Mouse (Mus musculus) cerebellum, postnatal 25 days (tissue): Measurements from ENCODE around the gene Golph3.
"Not testable (repeated sequence)": the region's sequence is repeated elsewhere in the genome, so short reads cannot be mapped to it uniquely, and the experiment has no call there.

ENCODE experiments used
- DNase-seq, 2 experiments: peaks; one replicate each; pipeline ENCODE4 v3.0.0; 2021; ENCODE audit warnings: mixed read lengths in 2 of 2

Golph3 gene

GRCm38 (mm10) chr15:12360519-12361212 lies 39.4 kb downstream of the Golph3 start:
- DNase-seq, result no peak

- no peak for DNase-seq
Observed at GRCm38 (mm10) chr15:12362001-12362700, 40.9 kb downstream of the Golph3 start.

- DNase-seq, result no peak
Observed at GRCm38 (mm10) chr15:12362701-12363040, 41.4 kb downstream of the Golph3 start.

- no peak for DNase-seq
Observed at GRCm38 (mm10) chr15:12364096-12364495, 42.8 kb downstream of the Golph3 start.

GRCm38 (mm10) chr15:12365416-12366071 lies 44.3 kb downstream of the Golph3 start:
- DNase-seq, result no peak

GRCm38 (mm10) chr15:12366072-12366469 lies 44.8 kb downstream of the Golph3 start:
- DNase-seq, result peak; percentile 64 to 66

GRCm38 (mm10) chr15:12366580-12367305 lies 45.5 kb downstream of the Golph3 start:
- DNase-seq, result not testable (repeated sequence)

- DNase-seq, result no peak
Observed at GRCm38 (mm10) chr15:12367306-12368080, 46.2 kb downstream of the Golph3 start.

- no peak for DNase-seq
Observed at GRCm38 (mm10) chr15:12368357-12368756, 47.1 kb downstream of the Golph3 start.

- no peak for DNase-seq
Observed at GRCm38 (mm10) chr15:12368850-12369249, 47.6 kb downstream of the Golph3 start.

- no peak for DNase-seq
Observed at GRCm38 (mm10) chr15:12370096-12370495, 48.8 kb downstream of the Golph3 start.

GRCm38 (mm10) chr15:12371183-12371582 lies 49.9 kb downstream of the Golph3 start:
- peak; percentile 77 to 85 for DNase-seq

GRCm38 (mm10) chr15:12373496-12373895 lies 52.2 kb downstream of the Golph3 start:
- DNase-seq, result peak in 1 of 2 experiments; percentile 23

GRCm38 (mm10) chr15:12373918-12374317 lies 52.7 kb downstream of the Golph3 start:
- DNase-seq, result no peak

GRCm38 (mm10) chr15:12374916-12375315 lies 53.7 kb downstream of the Golph3 start:
- DNase-seq, result no peak

GRCm38 (mm10) chr15:12375641-12376311 lies 54.5 kb downstream of the Golph3 start:
- peak; percentile 71 to 81 for DNase-seq

- DNase-seq, result no peak
Observed at GRCm38 (mm10) chr15:12376491-12377069, 55.3 kb downstream of the Golph3 start.

GRCm38 (mm10) chr15:12377800-12378199 lies 56.5 kb downstream of the Golph3 start:
- DNase-seq, result no peak

- DNase-seq, result no peak
Observed at GRCm38 (mm10) chr15:12380057-12380456, 58.8 kb downstream of the Golph3 start.

GRCm38 (mm10) chr15:12380548-12380947 lies 59.3 kb downstream of the Golph3 start:
- peak in 1 of 2 experiments; percentile 29 for DNase-seq

- no peak for DNase-seq
Observed at GRCm38 (mm10) chr15:12384679-12385078, 63.4 kb downstream of the Golph3 start.
